Mouse (Mus musculus) c-Kit-positive CD71-positive TER-119-negative erythroid progenitor cells, embryonic 14.5 days (primary cell): ENCODE results near the gene Flrt1.

Experiments
- DNase-seq: peaks from one replicate; pipeline ENCODE4 v3.0.0-alpha.2; 2013; ENCODE audit warnings: low read depth

Gene Flrt1

DNA sequence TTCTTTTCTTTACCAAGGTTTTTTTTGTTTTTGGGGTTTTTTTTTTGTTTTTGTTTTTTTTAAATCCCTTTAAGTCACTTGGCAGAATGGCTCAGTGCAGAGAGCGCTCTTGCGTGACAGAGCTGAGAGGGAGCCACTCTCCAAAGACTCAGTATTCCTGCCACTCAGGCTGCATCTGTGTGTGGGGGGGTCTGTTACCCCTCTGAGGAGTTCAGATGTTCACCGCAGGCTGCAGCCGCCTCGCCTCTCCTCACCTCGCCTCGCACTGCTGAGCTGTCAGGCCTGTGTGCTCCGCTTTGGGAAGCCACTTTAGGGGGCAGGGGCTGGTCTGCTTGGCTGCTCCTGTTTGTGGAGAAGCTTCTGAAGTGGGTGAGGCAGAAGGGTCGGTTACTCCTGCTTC, at the start of gene Flrt1:
Gene Flrt1 (minus strand): TSS at position 186 of the 400 bp plus-strand sequence.
- DNase-seq: no peak

DNA sequence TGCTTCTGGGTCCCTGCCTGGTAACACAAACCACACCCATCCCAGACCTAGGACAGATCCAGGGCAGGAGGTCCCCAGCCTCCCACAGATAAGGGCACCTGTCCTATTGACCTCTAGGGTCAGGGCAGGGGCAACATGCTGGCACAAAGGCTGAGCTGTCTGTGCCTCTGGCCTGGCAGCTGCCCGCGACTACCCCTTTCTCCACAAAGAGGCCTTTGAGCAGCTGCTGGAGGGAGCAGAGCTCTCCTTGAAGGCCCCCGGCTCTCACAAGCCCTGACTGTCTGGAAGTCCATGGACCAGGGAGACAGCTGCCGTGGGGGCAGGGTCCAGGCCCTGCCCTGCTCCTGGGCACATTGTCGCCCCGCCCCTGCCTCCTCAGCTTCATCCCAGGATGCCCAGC, 49.7 kb upstream of the Flrt1 start:
- no peak for DNase-seq

DNA sequence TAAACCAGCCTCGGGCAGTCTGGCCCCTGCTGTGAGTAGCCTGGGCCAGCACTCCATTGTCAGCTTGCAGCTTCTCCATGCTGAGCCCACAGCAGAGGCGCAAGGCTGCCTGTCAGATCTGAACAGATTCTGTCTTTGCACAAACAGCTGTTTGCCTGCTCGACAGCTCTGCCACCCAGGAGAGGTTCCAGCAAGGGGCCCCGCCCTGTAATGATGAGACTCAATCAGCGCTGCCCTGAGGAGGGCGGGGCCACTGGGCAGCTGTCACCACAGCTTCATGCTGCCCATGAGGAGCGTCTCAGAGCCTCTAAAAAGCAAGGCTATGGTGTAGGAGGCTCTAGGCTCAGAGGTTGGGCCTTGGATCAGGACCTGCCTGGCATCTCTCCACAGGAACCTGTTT, 47.7 kb upstream of the Flrt1 start:
- DNase-seq: peak; percentile 23

DNA sequence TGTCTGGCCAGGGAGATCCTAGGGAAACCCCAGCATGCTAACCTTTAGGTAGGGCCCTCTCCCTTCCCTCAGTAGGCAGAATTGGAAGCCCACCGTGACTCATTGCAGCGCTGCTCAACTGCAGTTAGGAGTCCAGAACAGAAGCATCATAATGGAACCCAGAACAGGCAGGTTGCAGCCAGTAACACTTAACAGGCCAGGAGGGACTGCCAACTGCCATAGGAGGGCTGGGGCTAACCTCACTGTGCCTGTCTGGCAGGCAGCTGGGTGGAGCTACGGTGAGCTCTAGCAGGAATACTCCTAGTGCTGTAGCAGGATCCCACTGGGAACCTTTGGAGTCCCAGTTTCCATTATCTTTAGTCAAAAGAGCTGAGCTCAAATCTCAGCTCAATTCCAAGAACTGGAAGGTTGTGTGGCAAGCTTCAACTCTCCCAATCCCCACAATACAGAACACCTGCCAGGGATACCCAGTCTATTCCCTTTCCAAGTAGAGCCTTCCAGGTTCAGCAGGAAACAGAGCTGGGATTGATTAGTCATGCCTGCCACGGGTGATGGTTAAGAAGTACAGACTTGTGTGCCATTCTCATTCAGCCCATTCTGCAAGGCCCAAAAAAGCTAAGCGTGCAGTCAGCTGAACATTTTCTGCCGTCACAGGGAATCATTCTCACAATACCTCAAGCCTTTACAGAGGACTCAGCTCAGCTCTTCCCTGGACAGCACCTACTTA, 46.6 kb upstream of the Flrt1 start:
- DNase-seq: no peak

DNA sequence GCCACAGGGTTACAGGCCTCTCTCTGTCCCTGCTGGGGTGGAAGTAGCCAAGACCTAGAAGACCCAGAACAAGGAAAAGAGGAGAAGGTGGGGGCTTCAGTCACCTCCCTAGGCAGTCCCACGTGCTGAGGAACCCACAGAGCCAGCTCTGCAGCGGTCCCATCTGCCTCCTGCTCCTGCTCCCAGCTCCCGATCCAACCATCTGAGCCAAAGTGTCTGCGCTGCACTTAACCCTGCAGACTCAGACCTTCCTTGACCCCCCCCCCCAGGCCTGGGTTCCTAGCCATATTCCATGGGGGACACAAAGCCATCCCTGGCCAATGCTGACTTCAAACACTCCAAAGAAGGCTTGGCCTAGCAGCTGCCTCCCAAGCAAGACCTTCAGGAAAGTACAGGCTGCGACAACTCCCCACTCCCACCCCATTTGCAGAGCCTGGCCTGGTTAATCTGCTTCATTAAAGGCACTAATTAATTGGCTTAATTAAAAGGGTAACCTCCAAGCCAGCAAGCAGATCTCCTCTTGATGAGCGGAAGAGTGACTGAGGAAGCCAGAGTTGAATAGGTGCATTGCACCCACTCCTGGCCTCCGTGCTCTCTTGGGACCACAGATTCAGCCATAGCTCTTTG, 45.9 kb upstream of the Flrt1 start:
- DNase-seq: no peak

DNA sequence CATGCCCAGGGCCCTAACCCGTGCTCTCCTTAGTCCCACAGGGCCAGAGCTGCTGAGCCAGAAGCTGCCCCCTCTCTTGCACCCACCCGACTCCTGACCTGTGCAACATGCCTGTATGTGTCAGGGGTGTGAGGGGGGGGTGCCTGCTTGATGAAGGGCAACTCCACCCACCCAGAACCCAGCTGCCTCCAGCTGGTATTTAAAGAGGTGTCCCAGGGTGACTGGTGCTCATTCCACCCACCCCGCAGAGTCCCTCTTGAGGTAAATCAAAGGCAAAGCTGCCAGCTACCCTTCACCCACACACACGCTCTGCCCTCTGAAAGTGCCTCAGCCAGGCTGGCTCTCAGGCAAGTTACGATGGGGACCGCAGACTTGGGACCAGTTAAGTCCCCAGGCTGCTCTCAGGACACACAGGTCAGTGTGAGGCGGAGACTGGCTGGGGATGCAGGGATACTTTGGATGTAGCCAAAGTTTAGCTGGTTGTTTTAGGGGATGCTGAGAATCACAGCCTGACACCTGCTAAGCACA, 43.7 kb upstream of the Flrt1 start:
- DNase-seq: no peak

GRCm38 (mm10) chr19:7148541-7149085, 43.1 kb upstream of the Flrt1 start:
- no peak for DNase-seq

DNA sequence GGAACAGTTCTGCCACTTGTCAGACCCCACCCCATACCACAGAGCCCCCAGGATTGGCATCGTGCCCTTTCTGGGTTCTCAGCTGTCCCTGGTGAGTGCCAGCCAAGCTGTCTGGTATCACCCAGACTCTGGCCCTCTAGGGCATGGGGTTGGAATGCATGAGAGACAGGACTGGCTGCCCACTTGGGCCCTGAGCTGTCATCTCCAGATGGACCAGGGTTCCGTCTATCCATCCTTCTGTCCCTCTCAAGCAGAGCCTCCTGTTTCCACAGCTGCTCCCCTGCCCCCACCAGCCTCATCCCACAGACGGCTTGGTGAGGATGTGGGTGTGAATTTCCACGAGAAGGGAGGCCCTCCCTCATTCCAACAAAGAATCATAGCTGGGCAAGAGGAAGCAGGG, 42.6 kb upstream of the Flrt1 start:
- DNase-seq: no peak

- DNase-seq: no peak
Measured at GRCm38 (mm10) chr19:7146376-7146775, 40.8 kb upstream of the Flrt1 start.

DNA sequence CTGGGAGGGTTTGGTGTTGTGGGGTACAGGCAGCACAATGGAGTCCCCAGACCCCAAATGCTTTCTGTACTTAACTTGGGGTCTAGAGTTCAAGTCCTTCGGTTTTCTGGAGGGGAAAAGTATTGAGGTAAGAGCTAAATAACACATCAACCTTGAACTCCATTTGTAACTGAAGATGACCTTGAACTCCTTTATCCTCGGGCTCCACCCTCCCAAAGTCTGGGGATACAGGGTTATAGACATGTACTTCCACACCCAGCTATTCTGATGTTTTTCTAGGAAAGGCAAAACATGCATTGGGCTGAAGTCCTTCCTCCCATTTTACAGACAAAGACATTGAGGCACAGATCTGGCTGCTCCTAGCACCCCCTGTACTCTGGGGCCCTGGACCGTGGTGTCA, 38.9 kb upstream of the Flrt1 start:
- no peak for DNase-seq

DNA sequence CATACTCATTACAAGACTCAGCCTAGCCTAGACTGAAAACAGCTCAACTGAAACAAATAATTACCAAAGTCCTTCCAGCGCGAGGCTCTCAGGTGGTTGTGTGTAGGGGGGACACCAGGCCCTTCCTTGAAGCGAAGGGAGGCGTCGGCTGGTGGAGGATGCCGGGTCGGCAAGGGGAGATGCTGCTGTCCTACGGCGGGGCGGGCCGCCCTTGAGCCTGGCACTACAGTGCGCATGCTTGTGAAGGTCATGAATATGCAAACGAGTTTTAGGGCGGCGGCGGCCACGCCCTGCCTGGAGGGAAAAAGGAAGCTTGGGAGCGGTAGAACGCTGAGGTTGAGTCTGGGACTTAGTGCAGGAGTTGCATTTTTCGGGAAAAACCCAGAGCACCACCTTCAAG, 38.3 kb upstream of the Flrt1 start:
- DNase-seq: peak; percentile 53

DNA sequence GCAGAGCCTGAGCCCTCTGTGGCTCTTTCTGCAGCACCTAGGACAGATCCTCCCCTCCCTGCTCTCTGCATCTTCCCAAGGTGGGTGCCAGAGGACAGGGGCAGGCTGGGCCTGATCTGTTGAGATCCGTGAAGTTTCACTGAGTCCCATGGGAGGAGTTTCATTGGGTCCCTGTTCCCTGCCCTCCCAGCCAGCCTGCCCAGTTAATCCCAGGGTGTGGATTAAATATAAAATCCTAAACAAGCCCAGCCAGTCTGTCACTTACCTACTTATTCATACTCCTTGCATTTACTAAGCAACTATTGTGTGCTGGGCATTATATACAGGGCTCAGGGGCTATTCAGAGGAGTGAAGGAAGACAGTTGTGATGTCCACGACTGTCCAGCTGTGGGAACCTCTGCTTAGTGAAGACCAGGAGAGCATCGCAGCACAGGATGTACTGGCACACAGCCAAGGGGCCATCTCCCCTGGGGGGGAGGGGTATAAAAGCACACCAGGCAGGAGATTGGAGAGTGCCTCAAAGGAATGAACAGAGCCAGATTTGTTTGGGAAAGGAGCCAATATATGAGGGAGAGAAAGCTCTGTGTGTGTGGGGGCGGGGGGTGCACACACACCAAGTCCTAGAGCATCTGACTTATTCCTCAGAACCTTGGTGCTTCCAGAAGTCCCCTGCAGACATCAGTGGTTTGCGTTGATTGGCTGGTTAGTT, 36.8 kb upstream of the Flrt1 start:
- DNase-seq: no peak

DNA sequence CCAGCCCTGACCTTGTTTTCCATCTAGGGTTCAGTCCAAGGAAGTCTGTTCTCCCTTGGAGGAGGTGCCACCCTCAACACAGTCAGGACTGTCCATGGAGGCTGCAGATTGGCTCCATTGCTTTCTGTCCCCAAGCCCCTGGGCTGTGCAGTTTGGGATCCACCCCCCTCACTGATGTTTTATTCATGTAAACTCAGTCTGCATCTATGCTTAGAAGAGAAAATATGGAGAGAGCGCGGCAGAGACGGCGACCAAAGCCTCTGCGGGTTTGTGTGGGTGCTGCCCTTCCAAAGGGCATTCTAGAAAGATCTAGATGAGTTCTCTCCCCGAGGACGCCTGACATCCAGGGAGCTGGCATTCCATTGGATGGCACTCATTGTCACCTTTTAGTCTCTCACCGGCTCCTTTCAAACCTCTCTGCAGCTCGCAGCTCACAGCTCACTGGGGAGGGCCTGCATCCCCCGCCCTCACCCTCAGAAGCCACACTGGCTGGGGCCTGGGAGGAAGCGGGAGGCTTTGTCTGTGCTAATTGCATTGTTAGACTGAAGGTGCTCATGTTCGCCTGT, 35.4 kb upstream of the Flrt1 start:
- no peak for DNase-seq

- no peak for DNase-seq
Measured at GRCm38 (mm10) chr19:7140373-7140772, 34.8 kb upstream of the Flrt1 start.

- no peak for DNase-seq
Measured at GRCm38 (mm10) chr19:7139321-7139720, 33.8 kb upstream of the Flrt1 start.

DNA sequence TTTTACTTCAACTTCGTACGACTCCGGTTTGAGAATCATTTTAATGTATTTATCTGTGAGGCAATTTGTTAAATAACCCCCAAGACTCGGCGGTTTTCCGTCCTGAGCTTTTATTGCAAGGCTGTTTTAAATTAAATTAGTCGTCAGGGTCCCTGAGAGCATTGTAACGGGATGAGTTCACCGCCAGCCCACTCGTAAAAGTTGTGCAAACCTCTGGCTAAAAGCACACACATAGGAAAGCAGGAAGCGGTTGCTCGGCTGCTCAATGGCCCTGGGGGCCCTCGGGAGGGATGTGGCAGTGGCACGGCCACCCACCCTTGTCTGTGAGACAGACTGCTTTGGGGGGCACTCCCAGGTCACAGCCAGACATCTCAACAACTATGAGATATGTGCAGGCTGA, 32.8 kb upstream of the Flrt1 start:
- DNase-seq: no peak

- DNase-seq: no peak
Measured at GRCm38 (mm10) chr19:7136714-7137498, 31.4 kb upstream of the Flrt1 start.

- DNase-seq: no peak
Measured at GRCm38 (mm10) chr19:7136016-7136415, 30.5 kb upstream of the Flrt1 start.

- no peak for DNase-seq
Measured at GRCm38 (mm10) chr19:7135525-7135924, 30.0 kb upstream of the Flrt1 start.

DNA sequence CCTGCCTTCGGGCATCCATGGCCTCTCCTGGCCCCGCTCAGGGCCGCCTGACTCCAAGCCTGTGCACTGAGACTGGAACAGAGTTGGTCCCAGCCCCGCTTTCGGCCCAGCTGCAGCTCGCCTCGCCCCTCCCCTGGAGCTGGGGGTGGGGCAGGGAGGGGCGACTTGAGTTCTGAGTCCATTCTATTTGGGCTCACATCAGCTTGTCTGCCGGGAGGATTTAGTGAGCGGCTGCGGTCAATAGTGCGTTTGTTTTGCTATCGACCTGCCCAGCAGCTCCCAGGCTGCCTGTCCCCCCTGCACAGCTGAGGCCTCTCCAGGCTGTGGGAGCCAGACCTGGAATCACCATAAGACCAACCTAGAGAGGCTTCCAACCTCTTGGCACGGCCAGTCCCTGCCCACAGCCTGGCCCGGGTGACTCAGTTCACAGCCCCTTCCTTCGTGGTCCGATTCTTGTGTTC, 29.1 kb upstream of the Flrt1 start:
- DNase-seq: no peak

GRCm38 (mm10) chr19:7133436-7133835, 27.9 kb upstream of the Flrt1 start:
- DNase-seq: no peak

- no peak for DNase-seq
Measured at GRCm38 (mm10) chr19:7130317-7130716, 24.8 kb upstream of the Flrt1 start.
